Mouse (Mus musculus): ENCODE data around the gene Tfdp1. TPM values are rescaled to one million over a fixed set of nuclear protein-coding genes. Genes with fewer than 3 reads are reported as not detected.

Tfdp1 gene
- polyA plus RNA-seq, 1 experiment from 2014 or later: 222 TPM

- DNase-seq (ENCODE audit: low spot score): no peak
Measured at GRCm38 (mm10) chr8:13419111-13419639, 80.6 kb downstream of the Tfdp1 start.

GRCm38 (mm10) chr8:13420970-13421369 is 82.4 kb downstream of the Tfdp1 start:
- DNase-seq (ENCODE audit: low spot score): no peak

- no peak for DNase-seq (ENCODE audit: low spot score)
Measured at GRCm38 (mm10) chr8:13427351-13427750, 88.8 kb downstream of the Tfdp1 start.

Other genes with a start within 250 kb of the Tfdp1 start
- gene Pcid2, start 233.3 kb upstream of the Tfdp1 start, polyA plus RNA-seq (2015; fragmentation: Nextera tagmentation; extraction: Ambion mirVana): 35.8 and 36.7 TPM in 2 replicates
- gene Cul4a, start 233.1 kb upstream of the Tfdp1 start, polyA plus RNA-seq (2015; fragmentation: Nextera tagmentation; extraction: Ambion mirVana): 42.3 and 42.5 TPM in 2 replicates
- gene Lamp1, start 179.6 kb upstream of the Tfdp1 start, polyA plus RNA-seq (2015; fragmentation: Nextera tagmentation; extraction: Ambion mirVana): 211 and 215 TPM in 2 replicates
- gene Grtp1, start 138.1 kb upstream of the Tfdp1 start, polyA plus RNA-seq (2015; fragmentation: Nextera tagmentation; extraction: Ambion mirVana): 1.1 and 1.5 TPM in 2 replicates
- gene Adprhl1, start 84.6 kb upstream of the Tfdp1 start, polyA plus RNA-seq (2015; fragmentation: Nextera tagmentation; extraction: Ambion mirVana): 0.31 TPM in 1 of 2 replicates, not detected in the other
- gene Dcun1d2, start 50.6 kb upstream of the Tfdp1 start, polyA plus RNA-seq (2015; fragmentation: Nextera tagmentation; extraction: Ambion mirVana): 21.9 and 24.2 TPM in 2 replicates
- gene Tmco3, start 50.6 kb upstream of the Tfdp1 start, polyA plus RNA-seq (2015; fragmentation: Nextera tagmentation; extraction: Ambion mirVana): 14.0 and 19.1 TPM in 2 replicates
- 0.41 and 0.42 TPM in 2 replicates for gene Atp4b, start 58.1 kb downstream of the Tfdp1 start, polyA plus RNA-seq (2015; fragmentation: Nextera tagmentation; extraction: Ambion mirVana)
- 0.03 TPM in 1 of 2 replicates, not detected in the other for gene Grk1, start 66.3 kb downstream of the Tfdp1 start, polyA plus RNA-seq (2015; fragmentation: Nextera tagmentation; extraction: Ambion mirVana)
- 0.55 and 0.99 TPM in 2 replicates for gene Tmem255b, start 96.4 kb downstream of the Tfdp1 start, polyA plus RNA-seq (2015; fragmentation: Nextera tagmentation; extraction: Ambion mirVana)
- gene Gas6, start 155.7 kb downstream of the Tfdp1 start, polyA plus RNA-seq (2015; fragmentation: Nextera tagmentation; extraction: Ambion mirVana): 169 and 187 TPM in 2 replicates
- not detected in 2 replicates for gene 1700029H14Rik, start 223.7 kb downstream of the Tfdp1 start, polyA plus RNA-seq (2015; fragmentation: Nextera tagmentation; extraction: Ambion mirVana)

All from thymus, postnatal 0 days (tissue).